Mouse (Mus musculus) frontal cortex, adult 2 months (tissue): Measurements from ENCODE around the gene Znhit6. TPM values are rescaled to one million over a fixed set of nuclear protein-coding genes. Genes with fewer than 3 reads are reported as not detected.

Experiments used
- DNase-seq, 2 experiments: peaks; one replicate each; pipeline ENCODE4 v3.0.0; 2022; ENCODE audit warnings: low spot score in 1 of 2; ENCODE audit errors: extremely low spot score in 1 of 2
- polyA plus RNA-seq: library from polyadenylated mRNA; depleted of rRNA; stranded (reverse); fragments of >200 nt; gene quantifications from 2 replicates; pipeline ENCODE4 v1.2.3, GENCODE M21; 2012; rRNA removed

Gene Znhit6
- polyA plus RNA-seq, result 14.2 and 15.4 TPM in 2 replicates

DNA sequence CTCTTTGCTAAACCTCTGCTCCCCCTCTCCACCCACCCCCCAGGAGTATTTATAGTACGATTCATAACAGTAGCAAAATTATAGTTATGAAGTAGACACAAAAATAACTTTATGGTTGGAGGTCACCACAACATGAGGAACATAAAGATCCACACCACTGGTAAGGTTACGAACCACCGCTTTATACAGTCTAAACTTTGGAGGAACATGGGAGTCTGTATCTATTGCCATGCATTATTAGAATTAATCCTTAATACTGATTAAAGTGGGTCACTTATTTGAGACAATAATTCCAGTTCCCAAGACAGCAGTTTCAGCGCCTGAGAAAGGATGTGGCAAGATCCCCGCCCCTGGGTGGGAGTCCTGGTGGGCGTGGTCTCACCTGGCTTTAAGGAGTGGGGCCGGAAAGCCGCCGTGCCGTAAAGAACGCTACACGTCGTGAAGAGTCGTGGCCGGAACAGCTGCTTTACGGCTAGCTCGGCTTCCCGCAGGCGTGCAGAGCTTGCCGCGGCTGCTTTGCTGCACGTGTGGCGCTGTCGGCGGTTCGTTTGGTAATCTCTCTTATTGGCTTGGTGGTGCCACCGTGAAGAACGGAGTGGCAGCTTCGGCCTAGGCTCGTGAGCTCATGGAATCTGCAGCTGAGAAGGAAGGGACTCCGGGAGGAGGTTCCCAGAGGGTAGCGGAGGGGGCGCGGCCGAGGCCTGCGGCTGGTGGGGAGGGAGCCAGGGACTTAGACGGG, at the start of gene Znhit6:
TSS of gene Znhit6 (plus strand) at position 463 of the 739 bp plus-strand sequence.
- DNase-seq, result peak; percentile 92 to 97

DNA sequence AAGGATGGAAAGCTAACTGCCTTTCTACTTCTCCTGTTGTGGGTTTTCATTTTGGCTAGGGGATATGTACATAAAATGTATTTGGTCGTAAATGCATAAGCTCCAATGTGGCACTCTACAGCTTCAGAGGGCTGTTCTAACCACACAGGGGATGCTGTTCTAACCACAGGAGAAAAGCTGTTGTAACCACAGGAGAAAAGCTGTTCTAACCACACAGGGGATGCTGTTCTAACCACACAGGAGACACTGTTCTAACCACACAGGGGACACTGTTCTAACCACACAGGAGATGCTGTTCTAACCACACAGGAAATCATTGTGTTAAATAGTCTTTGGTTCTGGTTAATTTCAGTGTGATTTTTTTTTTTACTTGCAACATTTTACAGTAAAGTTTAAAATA, 38.1 kb upstream of the Znhit6 start:
- no peak for DNase-seq

DNA sequence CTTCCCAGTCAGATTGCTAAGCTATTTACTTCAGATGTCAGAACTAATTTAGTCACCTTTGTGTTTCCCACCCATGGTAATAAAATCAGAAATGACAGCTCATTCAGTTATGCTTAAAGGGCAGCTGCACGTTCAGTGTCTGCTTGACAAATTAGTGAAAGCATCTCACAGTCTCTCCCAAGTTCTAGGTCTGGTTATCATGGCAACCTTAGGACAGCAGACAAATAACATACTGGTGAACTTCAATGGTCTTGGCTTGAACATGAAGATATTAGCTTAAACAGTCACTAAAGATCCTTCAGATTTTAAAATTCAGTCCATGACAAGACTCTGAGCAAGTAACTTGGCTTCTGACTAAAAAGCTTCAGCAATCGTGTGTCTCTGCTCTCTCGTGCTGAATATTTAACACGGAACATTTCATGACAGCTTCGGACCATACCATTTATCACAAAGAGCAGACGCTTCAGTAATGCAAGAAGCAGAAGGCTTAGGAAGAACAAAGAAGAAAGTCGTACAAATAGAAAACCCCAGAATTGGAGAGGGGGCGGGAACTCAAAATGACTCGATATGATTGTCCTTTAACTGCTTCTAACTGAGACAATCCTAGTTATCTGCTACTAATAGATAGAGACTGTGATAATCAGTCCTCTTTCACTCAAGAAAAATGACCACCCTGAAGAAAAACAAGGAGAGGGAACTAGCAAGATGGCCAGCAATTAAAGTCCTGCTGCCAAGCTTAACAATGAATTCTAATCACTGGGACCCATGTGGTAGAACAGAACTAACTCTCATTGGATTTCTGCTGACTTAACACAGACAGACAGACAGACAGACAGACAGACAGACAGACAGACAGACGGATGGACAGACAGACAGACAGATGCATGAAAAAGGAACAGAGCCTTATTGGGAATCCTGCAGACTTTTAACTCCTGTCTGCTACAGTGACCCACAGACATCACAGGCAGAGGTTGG, 27.3 kb upstream of the Znhit6 start:
- no peak for DNase-seq

DNA sequence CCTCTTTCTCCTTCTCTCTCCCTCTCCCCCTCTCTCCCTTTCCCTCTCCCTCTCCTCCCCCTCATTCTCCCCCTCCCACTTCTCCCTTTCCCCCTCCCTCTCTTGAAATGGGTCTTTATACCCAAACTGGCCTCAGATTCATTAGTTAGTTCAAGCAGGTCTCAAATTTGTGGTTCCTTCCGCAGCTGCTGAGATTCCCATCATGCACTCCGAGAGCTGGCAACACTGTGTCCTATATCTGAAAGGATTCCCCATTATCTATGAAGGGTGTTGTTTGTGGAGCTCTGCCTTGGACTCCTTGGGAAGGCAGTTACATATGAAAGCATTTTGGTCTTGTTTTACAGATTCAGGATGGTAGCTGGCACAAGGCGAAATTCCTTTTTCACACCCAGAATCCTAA, 25.8 kb upstream of the Znhit6 start:
- DNase-seq, result no peak

DNA sequence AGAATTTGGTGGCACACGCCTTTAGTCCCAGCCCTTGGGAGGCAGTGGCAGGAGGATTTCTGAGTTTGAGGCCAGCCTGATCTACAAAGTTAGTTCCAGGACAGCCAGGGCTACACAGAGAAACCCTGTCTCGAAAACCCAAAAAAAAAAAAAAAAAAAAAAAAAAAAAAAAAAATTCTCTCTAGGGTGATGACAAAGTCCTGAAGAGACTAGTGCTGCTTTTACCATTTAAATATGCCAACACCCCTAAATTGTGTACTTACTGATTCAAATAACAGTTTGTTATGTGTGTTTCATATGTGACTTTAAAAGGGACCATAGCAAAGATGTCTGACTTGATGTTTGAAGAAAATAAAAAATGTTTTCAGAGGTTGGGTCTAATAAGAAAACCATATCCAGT, 21.6 kb upstream of the Znhit6 start:
- no peak for DNase-seq

DNA sequence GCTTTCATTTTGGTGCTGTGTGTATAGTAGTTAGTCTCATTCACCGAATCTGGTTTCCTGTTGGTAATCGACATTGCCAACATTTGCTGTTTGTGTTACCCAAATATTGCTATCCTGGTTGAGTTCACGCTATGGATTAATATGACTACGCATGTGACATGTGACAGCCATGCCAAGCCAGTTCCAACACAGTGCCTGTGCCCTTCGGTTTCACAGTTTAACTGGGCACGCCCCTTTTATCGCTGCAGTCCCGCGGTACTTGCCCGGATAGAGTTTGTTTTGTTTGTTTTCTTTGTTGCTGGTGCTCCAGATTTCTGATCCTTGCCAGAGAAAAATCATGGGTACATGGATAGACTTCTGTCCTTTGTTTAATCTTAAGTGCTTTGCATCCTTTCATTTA, 19.8 kb upstream of the Znhit6 start:
- DNase-seq, result no peak

DNA sequence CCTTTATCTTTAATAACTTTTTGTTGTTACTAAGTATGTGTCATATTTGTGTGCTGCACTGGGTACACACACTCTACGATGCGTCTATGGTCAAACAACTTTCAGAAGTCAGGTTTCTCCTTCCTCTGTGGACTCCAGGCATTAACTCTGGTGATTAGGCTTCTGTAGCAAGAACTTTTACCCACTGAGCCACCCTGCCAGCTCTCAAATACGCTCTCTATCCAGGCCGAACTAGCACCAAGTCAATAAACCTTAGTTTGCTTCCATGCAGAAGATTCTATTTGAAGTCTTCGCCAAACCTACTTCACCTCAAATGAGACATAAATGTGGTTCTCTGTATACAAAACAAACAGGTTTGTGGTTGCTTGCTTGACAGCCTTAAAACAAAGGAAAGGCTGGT, 16.3 kb upstream of the Znhit6 start:
- no peak for DNase-seq

DNA sequence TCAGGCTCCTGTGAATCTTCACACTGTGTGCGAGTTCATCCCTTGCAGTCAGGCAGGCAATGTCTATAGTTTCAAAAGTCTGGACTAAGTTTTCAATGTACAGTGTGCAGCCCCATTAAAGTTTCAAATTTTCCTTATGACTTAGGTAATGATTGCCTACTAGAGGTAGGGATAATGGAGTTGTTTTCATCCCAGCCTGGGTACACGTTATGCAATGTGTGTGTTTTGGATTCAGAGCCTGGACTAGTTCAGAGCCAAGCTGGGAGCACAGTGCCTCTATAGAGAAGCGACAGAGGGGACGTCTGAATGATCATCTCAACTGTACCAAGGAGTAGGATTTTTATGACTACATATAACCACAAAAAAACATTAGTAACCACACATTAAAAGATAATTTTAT, 15.9 kb upstream of the Znhit6 start:
- no peak for DNase-seq

DNA sequence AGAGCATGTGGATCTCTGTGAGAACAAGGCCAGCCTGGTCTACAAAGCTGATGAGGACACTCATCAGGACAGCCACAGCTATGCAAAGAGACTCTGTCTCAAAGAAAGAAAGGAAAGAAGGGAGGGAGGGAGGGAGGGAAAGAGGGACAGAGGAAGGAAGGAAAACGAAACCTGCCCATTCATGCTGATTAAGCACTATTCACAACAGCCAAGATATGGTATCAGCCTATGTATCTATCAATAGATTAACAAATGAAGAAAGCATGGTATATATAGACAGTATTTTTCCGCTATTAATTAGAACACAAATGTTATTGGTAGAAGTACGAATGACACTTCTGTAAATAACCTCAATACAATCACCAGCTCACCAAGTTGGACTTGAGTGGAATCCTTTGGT, 1.5 kb upstream of the Znhit6 start:
- DNase-seq, result no peak

DNA sequence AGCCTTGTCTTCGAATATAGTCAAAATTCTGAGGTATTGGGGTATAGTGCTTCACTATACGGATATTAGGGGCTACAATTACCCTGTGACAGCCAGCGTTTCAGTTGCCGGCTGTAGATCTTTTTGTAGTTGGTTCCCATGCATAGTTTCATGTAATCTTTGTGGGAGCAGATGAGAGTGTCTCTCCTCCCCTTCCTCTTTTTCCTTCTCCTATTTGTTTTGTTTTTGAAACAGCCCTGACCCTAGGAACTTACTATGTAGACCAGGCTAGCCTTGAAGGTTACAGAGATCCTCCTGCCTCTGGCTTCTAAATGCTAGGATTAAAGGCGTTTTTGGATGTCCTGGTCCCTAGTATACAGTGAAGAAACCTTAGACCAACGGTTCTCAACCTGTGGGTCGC, 665 bp upstream of the Znhit6 start:
- no peak for DNase-seq

DNA sequence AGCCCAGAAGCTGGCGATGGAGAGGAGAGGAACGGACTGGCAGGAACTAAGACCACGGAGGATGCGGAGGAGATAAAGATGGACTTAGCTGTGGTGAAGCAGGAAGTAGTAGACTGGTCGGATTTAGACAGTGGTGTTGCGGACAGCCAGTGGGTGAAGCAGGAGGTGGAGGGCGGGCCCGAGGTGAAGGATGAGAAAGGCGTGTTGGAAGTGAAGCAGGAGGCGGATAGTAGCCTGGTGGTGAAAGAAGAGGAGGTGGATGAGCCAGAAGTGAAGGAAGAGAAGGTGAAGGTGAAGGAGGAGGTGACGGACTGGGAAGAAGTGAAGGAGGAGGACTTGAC, 447 bp downstream of the Znhit6 start:
- no peak for DNase-seq

DNA sequence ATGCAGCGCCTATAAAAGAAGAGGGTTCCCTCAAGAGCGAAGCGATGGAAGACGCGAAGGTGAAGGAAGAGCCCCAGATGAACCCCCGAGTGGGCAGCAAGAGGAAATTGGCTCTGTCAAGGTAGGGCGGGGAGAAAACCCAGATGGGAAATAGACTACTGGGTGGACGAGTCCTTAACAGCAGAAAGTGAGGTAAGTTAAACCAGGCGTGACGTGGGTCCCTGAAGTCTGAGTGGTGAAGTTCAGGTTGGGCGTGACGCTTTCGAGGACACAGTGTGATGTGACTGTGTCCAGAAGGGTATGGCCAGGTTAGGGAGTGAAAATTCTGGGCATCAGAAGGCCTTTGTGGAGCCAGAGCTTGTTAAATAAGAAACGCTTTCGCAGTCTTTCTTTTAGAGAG, 871 bp downstream of the Znhit6 start:
- DNase-seq, result no peak

DNA sequence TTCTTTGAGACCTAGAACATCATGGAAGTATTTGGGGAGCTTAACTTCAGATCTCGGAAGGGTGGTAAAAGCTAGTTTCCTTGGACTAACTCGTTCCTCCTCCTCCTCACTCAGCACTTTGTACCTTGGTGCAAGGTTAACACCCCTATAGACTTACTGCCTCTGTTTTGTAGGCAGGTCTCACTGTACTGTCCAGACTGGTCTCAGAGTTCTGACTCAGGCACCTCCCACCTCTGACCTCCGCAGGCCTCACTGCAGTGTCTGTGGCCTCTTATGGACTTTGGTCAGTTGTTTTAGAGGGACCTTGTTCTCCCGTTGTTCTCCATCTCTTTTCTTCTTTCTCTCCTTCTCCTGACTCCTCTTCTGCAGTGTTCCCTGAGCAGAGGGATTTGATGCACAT, 7.0 kb downstream of the Znhit6 start:
- DNase-seq, result no peak

DNA sequence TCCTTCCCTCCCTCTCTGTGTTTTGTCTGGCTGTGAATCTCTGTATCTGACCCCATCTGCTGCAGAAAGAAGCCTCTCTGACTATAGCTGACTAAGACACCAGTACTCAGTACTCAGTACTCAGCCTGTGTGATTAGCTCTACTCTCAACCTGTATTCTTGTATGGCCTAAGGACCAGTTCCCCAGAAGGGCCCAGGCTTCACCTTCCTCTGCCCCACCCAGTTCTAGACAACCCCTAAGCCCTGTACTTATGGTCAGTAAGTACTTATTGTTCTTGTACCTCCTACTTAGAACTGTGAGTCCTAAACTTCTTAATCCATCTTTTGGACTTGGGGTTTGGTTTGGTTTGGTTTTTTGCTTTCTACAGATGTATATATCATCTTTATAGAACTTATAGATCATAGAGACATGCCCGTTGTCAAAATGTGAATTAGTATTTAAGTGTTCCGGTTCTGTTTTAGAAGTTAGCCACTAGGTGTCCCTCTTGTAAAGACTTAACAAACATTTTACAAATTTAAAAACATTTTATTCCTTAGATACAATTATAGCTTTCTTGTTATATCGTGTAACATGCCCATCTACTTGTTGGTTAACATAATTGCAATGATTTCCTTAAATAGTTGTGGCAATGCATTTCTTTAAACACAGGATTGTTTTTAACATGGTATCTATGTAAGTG, 7.7 kb downstream of the Znhit6 start:
- DNase-seq, result peak in 1 of 2 experiments; percentile 15

DNA sequence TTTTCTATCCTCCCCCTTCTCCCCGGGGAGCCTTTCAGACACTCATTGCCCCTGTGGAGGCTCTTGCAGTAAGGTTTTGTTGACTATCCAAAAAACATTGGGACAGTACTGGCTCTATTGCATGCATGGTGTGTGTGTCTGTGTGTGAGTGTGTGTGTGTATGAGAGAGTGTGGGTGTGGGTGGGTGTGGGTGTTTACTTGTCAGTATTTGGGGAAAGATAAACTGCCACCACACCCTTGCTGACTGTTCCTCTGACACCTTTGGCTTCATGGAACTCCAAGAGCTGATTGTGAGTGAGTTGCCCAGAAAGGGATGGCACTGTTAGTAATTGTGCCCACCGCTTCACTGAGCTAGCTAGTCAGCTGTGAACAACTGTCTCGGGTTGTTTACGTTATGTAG, 14.6 kb downstream of the Znhit6 start:
- DNase-seq, result no peak

DNA sequence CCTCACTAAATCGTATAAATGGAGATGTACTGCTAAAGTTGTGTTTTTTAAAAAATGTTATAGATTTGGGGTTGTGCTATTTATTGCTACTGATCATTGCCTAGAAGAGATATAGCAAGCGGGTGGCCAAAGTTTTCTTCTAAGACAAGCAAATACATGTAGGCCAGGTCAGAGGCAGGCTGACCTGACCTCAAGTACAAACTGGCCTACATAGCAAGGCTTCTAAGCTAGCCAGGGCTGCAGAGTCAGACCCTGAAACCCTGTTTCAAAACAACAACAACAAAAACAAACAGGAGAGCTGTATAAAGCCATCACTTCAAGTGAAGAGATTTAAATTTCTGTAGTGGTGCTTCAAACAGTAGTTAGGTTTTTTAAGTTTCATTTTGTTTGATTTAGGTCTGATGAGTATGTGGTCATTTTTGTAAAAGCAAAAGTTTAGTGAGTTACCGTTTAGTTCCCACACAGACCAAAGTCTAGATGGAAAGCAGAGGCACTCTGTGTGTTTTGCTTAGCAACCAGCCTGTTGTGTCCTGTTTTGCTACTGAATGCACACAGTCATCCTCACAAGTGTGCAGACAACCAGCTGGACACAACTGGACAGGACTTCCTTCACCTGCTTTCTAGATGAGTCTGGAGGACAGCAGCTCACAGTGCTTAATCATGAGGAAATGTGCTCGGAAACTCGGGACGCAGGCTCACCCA, 16.0 kb downstream of the Znhit6 start:
- no peak for DNase-seq

DNA sequence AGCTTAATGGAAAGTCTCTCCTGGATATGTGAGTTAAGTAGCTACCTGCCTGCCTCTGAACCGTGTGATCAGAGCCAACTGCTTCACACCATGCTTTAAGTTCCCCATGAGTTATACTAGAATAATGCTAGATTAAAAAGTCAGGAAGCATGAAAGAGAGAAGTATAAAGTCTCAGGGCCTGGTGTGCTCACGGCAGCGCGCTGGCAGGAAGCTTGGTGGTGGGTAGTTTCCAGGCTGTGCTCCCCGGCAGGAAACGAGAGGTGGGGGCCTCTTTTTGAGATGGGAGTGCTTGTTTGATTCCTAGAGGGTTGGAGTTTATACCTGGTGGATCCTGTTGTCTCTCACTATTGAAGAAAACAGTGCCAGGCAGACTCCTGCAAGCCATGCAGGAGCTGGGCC, 19.3 kb downstream of the Znhit6 start:
- no peak for DNase-seq

DNA sequence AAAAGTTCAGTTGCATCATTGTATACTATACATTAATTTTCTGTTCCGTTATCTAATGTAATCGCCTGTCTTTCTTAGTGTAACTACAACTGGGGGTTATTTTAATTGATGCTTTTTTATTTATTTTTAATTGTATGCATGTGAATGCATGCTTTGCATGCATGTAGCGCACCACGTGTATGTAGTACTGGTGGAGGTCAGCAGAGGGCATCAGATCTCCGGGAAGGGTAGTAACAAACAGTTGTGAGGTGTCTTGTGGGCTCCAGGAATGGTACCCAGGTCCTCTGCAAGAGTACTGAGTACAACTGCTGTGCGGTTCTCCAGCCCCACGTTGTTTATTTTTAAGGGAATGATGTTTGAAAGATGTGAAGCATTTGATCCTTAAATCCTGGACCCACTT, 23.1 kb downstream of the Znhit6 start:
- no peak for DNase-seq

DNA sequence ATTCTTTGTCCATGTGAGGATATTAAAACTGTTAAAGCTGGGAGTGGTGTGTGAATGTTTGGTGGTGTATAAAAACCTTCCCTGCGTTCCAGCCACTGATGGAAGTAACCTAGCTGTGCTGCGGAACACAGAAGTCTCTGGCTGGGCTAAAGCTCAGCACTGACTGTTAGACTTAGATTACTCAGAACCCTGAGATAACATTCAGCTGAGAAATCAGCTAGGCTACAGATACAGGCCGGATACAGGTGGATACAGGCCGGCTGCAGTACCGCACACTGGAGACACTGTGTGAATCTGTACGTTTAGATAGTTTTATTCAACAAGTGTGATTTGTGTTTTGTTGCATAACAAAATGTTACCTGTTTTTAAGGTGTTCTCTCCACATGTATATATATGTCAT, 24.8 kb downstream of the Znhit6 start:
- no peak for DNase-seq

DNA sequence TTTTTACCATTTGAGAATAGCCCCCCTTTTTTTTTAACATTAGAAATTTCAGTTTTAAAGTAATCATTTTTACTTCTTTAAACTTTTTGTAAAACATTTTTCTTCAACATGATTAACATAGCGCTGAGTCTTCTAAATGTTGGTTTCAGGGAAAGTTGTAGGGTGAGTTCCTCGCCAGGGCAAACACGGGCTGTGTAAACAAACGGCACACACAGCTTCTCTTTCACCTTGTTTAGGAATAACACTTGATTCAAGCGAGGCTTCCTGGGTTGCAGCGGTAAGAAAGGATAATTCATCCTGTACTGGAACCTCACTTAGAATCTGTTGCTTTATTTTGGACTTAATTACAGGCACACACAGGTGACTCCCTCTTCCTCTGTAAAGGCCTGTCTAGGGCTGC, 25.3 kb downstream of the Znhit6 start:
- no peak for DNase-seq
